Mouse (Mus musculus): Measurements from ENCODE around the gene Fhl3. TPM values are rescaled to one million over a fixed set of nuclear protein-coding genes. Genes with fewer than 3 reads are reported as not detected.
A peak's percentile ranks its signal among the peaks of the same experiment; 100 is the strongest.

Fhl3 gene
- polyA plus RNA-seq, 1 experiment from 2014 or later = 5.2 TPM

DNA sequence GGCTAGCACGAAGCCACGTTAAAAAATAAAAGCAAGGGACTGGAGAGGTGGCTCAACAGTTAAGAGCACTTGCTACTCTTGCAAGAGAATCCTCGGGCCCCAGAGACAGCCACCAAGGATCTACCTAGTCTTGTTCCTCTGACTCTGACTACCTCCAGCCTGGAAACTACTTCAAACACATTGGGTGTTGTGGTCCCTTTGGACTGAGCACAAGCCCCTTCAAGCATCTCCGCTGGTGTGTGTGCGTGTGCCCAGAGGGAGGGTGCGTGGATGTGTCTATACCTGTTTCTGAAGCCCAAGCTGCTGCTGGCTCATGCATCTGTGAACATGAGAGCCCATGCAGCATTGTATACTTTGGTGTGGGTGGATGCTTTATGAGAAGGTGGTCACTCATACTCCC is 24.5 kb upstream of the Fhl3 start:
- TF ChIP-seq EP300 (IDR thresholded peaks at IDR 0.05) = no peak
- TF ChIP-seq CTCF (IDR thresholded peaks at IDR 0.05) = no peak

DNA sequence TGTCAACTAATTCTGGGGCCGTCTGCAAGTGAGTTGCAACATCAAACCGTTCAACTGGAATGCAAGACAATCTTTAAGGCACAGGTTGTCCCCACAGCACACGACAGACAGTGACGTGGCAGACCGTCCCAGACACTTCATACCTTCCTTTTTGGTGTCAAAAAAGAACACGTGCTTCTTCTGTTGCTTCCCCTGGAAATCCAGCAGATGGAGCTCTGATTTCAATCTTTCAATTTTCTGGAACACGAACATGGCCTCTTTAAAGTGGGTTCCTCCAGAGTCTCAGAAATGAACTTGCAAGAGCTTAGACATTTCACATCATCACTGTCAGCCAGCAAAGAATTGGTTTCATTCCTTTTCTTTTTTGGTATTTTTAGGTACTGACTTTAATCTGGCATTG is 18.2 kb upstream of the Fhl3 start:
- no peak overlapping the region for H3K4me2 ChIP-seq (replicated peaks; ENCODE audit: low read depth, low read length)
- WGBS = 51% methylated on average over 7 of the region's 7 CpGs
- H3K4me1 ChIP-seq (ENCODE audit: insufficient read depth, low read depth, low read length) = no peaks in the 10 kb centered on the region
- H3K9ac ChIP-seq (replicated peaks; ENCODE audit: low read depth) = no peak overlapping the region
- no peaks in the 10 kb centered on the region for H3K9me3 ChIP-seq (ENCODE audit: low read length)
- no peaks in the 10 kb centered on the region for H3K27me3 ChIP-seq (replicated peaks; ENCODE audit: insufficient read depth, low read length)
- no peak overlapping the region for H3K27ac ChIP-seq (ENCODE audit: low read length)
- TF ChIP-seq EP300 (IDR thresholded peaks at IDR 0.05) = no peak
- TF ChIP-seq CTCF (IDR thresholded peaks at IDR 0.05) = peak; percentile 70
- ATAC-seq = no peak
- DNase-seq (ENCODE audit: low spot score) = peak; percentile 68
- H3K36me3 ChIP-seq (ENCODE audit: insufficient read depth, low read length) = peaks cover 19% of the 10 kb centered on the region; the same call in 1 of the 2 replicates
- no peak overlapping the region for H3K4me3 ChIP-seq (ENCODE audit: low read depth, low read length)

More for the DNA sequence above, 24.5 kb upstream of the Fhl3 start:
- H3K4me2 ChIP-seq (replicated peaks; ENCODE audit: low read depth, low read length) = no peak overlapping the region
- no peak overlapping the region for H3K9ac ChIP-seq (replicated peaks; ENCODE audit: low read depth)
- peaks cover 13% of the 10 kb centered on the region; the same call in 1 of the 2 replicates for H3K36me3 ChIP-seq (ENCODE audit: insufficient read depth, low read length)
- H3K27ac ChIP-seq (ENCODE audit: low read length) = no peak overlapping the region
- ATAC-seq (no peak), DNase-seq (ENCODE audit: low spot score) (no peak)
- H3K4me1 ChIP-seq (ENCODE audit: insufficient read depth, low read depth, low read length) = no peaks in the 10 kb centered on the region
- WGBS = 87% methylated on average over 6 of the region's 6 CpGs
- H3K4me3 ChIP-seq (ENCODE audit: low read depth, low read length) = no peak overlapping the region
- peaks cover 12% of the 10 kb centered on the region; the same call in 1 of the 2 replicates for H3K27me3 ChIP-seq (replicated peaks; ENCODE audit: insufficient read depth, low read length)
- no peaks in the 10 kb centered on the region for H3K9me3 ChIP-seq (ENCODE audit: low read length)

DNA sequence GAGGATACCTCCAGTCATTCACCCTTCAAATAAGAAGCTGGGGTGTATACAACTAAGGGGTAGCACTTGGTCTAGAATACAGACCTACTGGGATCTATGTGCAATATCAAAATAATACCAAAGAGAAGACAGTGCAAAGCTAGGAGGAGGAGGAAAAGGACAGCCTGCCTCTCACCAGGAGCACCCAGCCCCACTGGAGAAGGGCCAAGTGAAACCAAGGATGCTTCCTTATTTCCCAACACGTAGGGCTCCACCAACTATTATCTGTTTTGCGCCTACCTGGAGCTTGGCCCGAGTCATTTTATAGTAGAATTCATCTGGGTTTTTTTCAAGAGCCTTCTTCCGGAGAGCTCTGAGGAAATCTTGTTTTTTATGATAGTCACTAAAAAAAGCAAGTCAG is 17.0 kb upstream of the Fhl3 start:
- DNase-seq (ENCODE audit: low spot score) = no peak
- Histone ChIP-seq H3K4me3 (ENCODE audit: low read depth, low read length) (no peak overlapping the region), H3K9me3 (ENCODE audit: low read length) (no peaks in the 10 kb centered on the region), H3K27me3 (replicated peaks; ENCODE audit: insufficient read depth, low read length) (no peaks in the 10 kb centered on the region), H3K36me3 (ENCODE audit: insufficient read depth, low read length) (peaks cover 19% of the 10 kb centered on the region; the same call in 1 of the 2 replicates), H3K9ac (replicated peaks; ENCODE audit: low read depth) (no peak overlapping the region), H3K4me1 (ENCODE audit: insufficient read depth, low read depth, low read length) (no peaks in the 10 kb centered on the region), H3K27ac (ENCODE audit: low read length) (no peak overlapping the region), H3K4me2 (replicated peaks; ENCODE audit: low read depth, low read length) (no peak overlapping the region)
- no peak for TF ChIP-seq EP300 (IDR thresholded peaks at IDR 0.05)
- TF ChIP-seq CTCF (IDR thresholded peaks at IDR 0.05) = no peak
- 89% methylated on average over 4 of the region's 4 CpGs for WGBS
- no peak for ATAC-seq

DNA sequence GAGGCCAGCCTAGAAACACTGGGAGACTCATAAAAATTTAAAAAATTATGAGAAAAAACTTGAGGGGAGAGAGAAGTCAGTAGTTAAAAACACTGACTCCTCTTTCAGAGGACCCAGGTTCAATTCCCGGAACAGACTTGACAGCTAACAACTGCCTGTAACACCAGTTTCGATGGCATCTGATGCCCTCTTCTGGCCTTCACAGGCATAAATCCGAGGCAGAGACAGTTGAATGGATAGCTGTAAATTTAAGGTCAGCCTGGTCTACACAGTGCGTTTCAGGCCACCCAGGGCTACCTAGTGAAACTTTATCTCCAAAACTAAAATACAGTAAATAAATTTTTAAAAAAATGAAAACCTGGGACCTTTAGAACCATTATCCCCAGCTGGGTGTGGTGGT is 15.5 kb upstream of the Fhl3 start:
- Histone ChIP-seq H3K36me3 (ENCODE audit: insufficient read depth, low read length) (peaks cover 13% of the 10 kb centered on the region; the same call in 1 of the 2 replicates), H3K4me2 (replicated peaks; ENCODE audit: low read depth, low read length) (no peak overlapping the region), H3K4me1 (ENCODE audit: insufficient read depth, low read depth, low read length) (no peaks in the 10 kb centered on the region), H3K9ac (replicated peaks; ENCODE audit: low read depth) (no peak overlapping the region), H3K9me3 (ENCODE audit: low read length) (no peaks in the 10 kb centered on the region), H3K27me3 (replicated peaks; ENCODE audit: insufficient read depth, low read length) (no peaks in the 10 kb centered on the region), H3K4me3 (ENCODE audit: low read depth, low read length) (no peak overlapping the region), H3K27ac (ENCODE audit: low read length) (no peak overlapping the region)
- TF ChIP-seq EP300 (IDR thresholded peaks at IDR 0.05) (no peak), CTCF (IDR thresholded peaks at IDR 0.05) (peak; percentile 53)
- ATAC-seq (no peak), DNase-seq (ENCODE audit: low spot score) (no peak)
- WGBS = 73% methylated on average over 4 of the region's 4 CpGs

DNA sequence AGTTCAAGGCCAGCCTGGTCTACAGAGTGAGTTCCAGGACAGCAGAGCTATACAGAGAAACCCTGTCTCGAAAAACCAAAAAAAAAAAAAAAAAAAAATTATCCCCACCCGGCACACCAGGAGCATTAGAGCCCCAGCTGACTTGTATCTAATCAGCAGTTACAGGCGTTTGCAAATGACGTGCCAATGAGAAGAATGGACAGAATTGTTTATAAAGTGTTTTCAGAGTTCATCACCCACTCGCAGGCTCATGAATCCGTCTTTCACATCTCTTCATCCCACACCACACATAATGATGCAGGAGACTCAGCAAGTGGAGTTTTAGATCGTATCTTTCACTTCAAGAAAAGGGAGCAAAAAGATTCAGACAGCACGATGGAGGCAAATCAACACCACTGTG is 15.0 kb upstream of the Fhl3 start:
- DNase-seq (ENCODE audit: low spot score) (peak; percentile 63), ATAC-seq (peak; percentile 65)
- no peak overlapping the region for H3K9ac ChIP-seq (replicated peaks; ENCODE audit: low read depth)
- TF ChIP-seq CTCF (IDR thresholded peaks at IDR 0.05) (no peak), EP300 (IDR thresholded peaks at IDR 0.05) (no peak)
- no peak overlapping the region for H3K27ac ChIP-seq (ENCODE audit: low read length)
- WGBS = 52% methylated on average over 8 of the region's 8 CpGs
- no peaks in the 10 kb centered on the region for H3K4me1 ChIP-seq (ENCODE audit: insufficient read depth, low read depth, low read length)
- H3K36me3 ChIP-seq (ENCODE audit: insufficient read depth, low read length) = peaks cover 9% of the 10 kb centered on the region; the same call in 1 of the 2 replicates
- no peak overlapping the region for H3K4me3 ChIP-seq (ENCODE audit: low read depth, low read length)
- H3K27me3 ChIP-seq (replicated peaks; ENCODE audit: insufficient read depth, low read length) = no peaks in the 10 kb centered on the region
- H3K9me3 ChIP-seq (ENCODE audit: low read length) = no peaks in the 10 kb centered on the region
- no peak overlapping the region for H3K4me2 ChIP-seq (replicated peaks; ENCODE audit: low read depth, low read length)

DNA sequence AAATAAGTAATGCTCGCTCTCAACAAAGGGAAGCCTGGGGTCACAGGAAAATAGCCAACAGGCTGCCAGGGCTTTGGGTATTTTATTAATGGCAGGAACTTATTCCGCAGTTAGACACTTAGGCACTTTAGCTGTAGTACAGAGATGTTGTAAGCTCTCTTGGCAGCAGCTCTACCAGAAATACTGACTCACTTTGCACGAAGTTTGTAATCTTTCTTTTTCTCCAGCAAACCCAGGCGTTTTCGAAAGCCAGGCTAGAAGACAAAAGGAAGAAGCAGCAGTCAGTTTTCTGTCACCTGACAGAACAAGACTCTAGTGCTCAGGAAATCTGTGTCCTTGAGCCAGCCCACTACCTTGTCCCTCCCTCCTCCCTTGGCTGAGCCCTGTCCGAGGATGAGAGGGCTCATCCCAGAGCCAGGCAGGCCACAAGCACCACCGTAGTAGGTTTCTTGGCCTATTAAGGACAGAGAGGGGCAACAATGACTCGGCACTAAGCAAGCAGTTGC is 14.6 kb upstream of the Fhl3 start:
- no peaks in the 10 kb centered on the region for H3K27me3 ChIP-seq (replicated peaks; ENCODE audit: insufficient read depth, low read length)
- WGBS = 65% methylated on average over 8 of the region's 8 CpGs
- peaks cover 6% of the 10 kb centered on the region; the same call in 1 of the 2 replicates for H3K36me3 ChIP-seq (ENCODE audit: insufficient read depth, low read length)
- peak; percentile 71 for ATAC-seq
- TF ChIP-seq CTCF (IDR thresholded peaks at IDR 0.05) = no peak
- no peak for TF ChIP-seq EP300 (IDR thresholded peaks at IDR 0.05)
- no peaks in the 10 kb centered on the region for H3K4me1 ChIP-seq (ENCODE audit: insufficient read depth, low read depth, low read length)
- H3K9me3 ChIP-seq (ENCODE audit: low read length) = no peaks in the 10 kb centered on the region
- H3K27ac ChIP-seq (ENCODE audit: low read length) = no peak overlapping the region
- peak; percentile 76 for DNase-seq (ENCODE audit: low spot score)
- H3K9ac ChIP-seq (replicated peaks; ENCODE audit: low read depth) = no peak overlapping the region
- no peak overlapping the region for H3K4me3 ChIP-seq (ENCODE audit: low read depth, low read length)
- H3K4me2 ChIP-seq (replicated peaks; ENCODE audit: low read depth, low read length) = no peak overlapping the region

DNA sequence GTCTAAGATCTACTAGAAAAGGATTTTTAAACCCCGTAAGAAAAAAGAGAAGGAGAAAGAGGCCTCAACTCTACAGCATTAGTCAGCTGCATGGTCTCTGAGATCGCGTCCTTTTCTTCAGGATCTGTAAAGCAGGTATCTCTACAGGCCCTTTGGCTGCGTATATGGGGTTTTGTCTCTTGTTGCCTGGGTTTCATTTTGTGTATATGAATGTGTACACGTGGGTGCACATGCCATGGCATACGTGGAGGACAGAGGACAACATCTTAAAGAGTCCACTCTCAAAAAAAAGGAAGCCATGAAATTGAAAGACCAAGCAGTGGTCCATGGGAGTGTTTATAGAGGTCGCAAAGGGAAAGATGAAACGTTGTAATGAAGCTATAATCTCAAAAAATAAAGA is 9.0 kb upstream of the Fhl3 start:
- ATAC-seq (no peak), DNase-seq (ENCODE audit: low spot score) (no peak)
- TF ChIP-seq EP300 (IDR thresholded peaks at IDR 0.05) (no peak), CTCF (IDR thresholded peaks at IDR 0.05) (no peak)
- Histone ChIP-seq H3K36me3 (ENCODE audit: insufficient read depth, low read length) (no peaks in the 10 kb centered on the region), H3K9me3 (ENCODE audit: low read length) (no peaks in the 10 kb centered on the region), H3K4me2 (replicated peaks; ENCODE audit: low read depth, low read length) (no peak overlapping the region), H3K27ac (ENCODE audit: low read length) (no peak overlapping the region), H3K4me1 (ENCODE audit: insufficient read depth, low read depth, low read length) (no peaks in the 10 kb centered on the region), H3K9ac (replicated peaks; ENCODE audit: low read depth) (no peak overlapping the region), H3K4me3 (ENCODE audit: low read depth, low read length) (no peak overlapping the region), H3K27me3 (replicated peaks; ENCODE audit: insufficient read depth, low read length) (peaks cover 5% of the 10 kb centered on the region; the same call in 1 of the 2 replicates)
- 82% methylated on average over 8 of the region's 8 CpGs for WGBS
